Mouse (Mus musculus): ENCODE measurements at regions not wholly inside any gene's neighbourhood (a gene's known extent, or its start where the extent isn't known, plus 50 kb on each side); places are given as distances from the start of the nearest gene placed in this dataset.
"Not testable (repeated sequence)": the region's sequence is repeated elsewhere in the genome, so short reads cannot be mapped to it uniquely, and the experiment has no call there.

GRCm38 (mm10) chr10:114265927-114266326 is 536.2 kb downstream of the Trhde start:
- Histone ChIP-seq H3K9ac (no peak overlapping the region), H3K4me1 (no peaks in the 10 kb centered on the region), H3K36me3 (no peaks in the 10 kb centered on the region), H3K4me2 (replicated peaks) (no peak overlapping the region), H3K27ac (no peak overlapping the region), H3K4me3 (no peak overlapping the region), H3K27me3 (replicated peaks) (no peaks in the 10 kb centered on the region), H3K9me3 (no peaks in the 10 kb centered on the region)
- no peak for ATAC-seq (ENCODE audit: low FRiP score, low read depth)
- WGBS = 77% methylated on average over 4 of the region's 4 CpGs

GRCm38 (mm10) chr10:114241606-114242005 is 560.5 kb downstream of the Trhde start:
- Histone ChIP-seq H3K27me3 (replicated peaks) (no peaks in the 10 kb centered on the region), H3K9me3 (no peaks in the 10 kb centered on the region), H3K27ac (no peak overlapping the region), H3K4me3 (no peak overlapping the region), H3K4me2 (replicated peaks) (no peak overlapping the region), H3K4me1 (no peaks in the 10 kb centered on the region), H3K36me3 (no peaks in the 10 kb centered on the region), H3K9ac (no peak overlapping the region)
- no peak for ATAC-seq (ENCODE audit: low FRiP score, low read depth)
- 86% methylated on average over 4 of the region's 4 CpGs for WGBS

GRCm38 (mm10) chr10:114227635-114228034 is 574.5 kb downstream of the Trhde start:
- ATAC-seq (ENCODE audit: low FRiP score, low read depth) = no peak
- 62% methylated on average over 3 of the region's 3 CpGs for WGBS
- H3K9me3 ChIP-seq = no peaks in the 10 kb centered on the region

GRCm38 (mm10) chr10:114201583-114201982 is 600.5 kb downstream of the Trhde start:
- Histone ChIP-seq H3K4me1 (no peaks in the 10 kb centered on the region), H3K36me3 (no peaks in the 10 kb centered on the region), H3K27ac (no peak overlapping the region), H3K27me3 (replicated peaks) (no peaks in the 10 kb centered on the region), H3K9me3 (no peaks in the 10 kb centered on the region), H3K4me3 (no peak overlapping the region), H3K9ac (no peak overlapping the region), H3K4me2 (replicated peaks) (no peak overlapping the region)
- ATAC-seq (ENCODE audit: low FRiP score, low read depth) = no peak
- WGBS = 96% methylated on average over 4 of the region's 4 CpGs

More at GRCm38 (mm10) chr10:114227635-114228034, 574.5 kb downstream of the Trhde start:
- Histone ChIP-seq H3K9ac (no peak overlapping the region), H3K4me1 (no peaks in the 10 kb centered on the region), H3K27me3 (replicated peaks) (no peaks in the 10 kb centered on the region), H3K4me2 (replicated peaks) (no peak overlapping the region), H3K4me3 (no peak overlapping the region), H3K36me3 (no peaks in the 10 kb centered on the region), H3K27ac (no peak overlapping the region)

GRCm38 (mm10) chr10:114200939-114201338 is 601.2 kb downstream of the Trhde start:
- H3K36me3 ChIP-seq = no peaks in the 10 kb centered on the region
- no peak for ATAC-seq (ENCODE audit: low FRiP score, low read depth)
- 78% methylated on average over 2 of the region's 2 CpGs for WGBS
- H3K9ac ChIP-seq = no peak overlapping the region
- no peaks in the 10 kb centered on the region for H3K9me3 ChIP-seq
- H3K4me2 ChIP-seq (replicated peaks) = no peak overlapping the region
- H3K27me3 ChIP-seq (replicated peaks) = no peaks in the 10 kb centered on the region
- no peak overlapping the region for H3K27ac ChIP-seq
- H3K4me1 ChIP-seq = no peaks in the 10 kb centered on the region
- H3K4me3 ChIP-seq = no peak overlapping the region

GRCm38 (mm10) chr10:114186287-114186686 is 615.8 kb downstream of the Trhde start:
- Histone ChIP-seq H3K4me3 (no peak overlapping the region), H3K27ac (no peak overlapping the region), H3K4me1 (no peaks in the 10 kb centered on the region), H3K36me3 (no peaks in the 10 kb centered on the region), H3K9ac (no peak overlapping the region), H3K9me3 (no peaks in the 10 kb centered on the region), H3K4me2 (replicated peaks) (no peak overlapping the region), H3K27me3 (replicated peaks) (no peaks in the 10 kb centered on the region)
- ATAC-seq (ENCODE audit: low FRiP score, low read depth) = no peak
- WGBS = 95% methylated on average over 1 of the region's 1 CpGs

GRCm38 (mm10) chr10:114143345-114143744 is 658.8 kb downstream of the Trhde start:
- H3K4me1 ChIP-seq; H3K36me3 ChIP-seq; H3K27ac ChIP-seq; H3K4me3 ChIP-seq; H3K4me2 ChIP-seq (replicated peaks); ATAC-seq (ENCODE audit: low FRiP score, low read depth); H3K9ac ChIP-seq; H3K27me3 ChIP-seq (replicated peaks); H3K9me3 ChIP-seq: not testable (repeated sequence)
- WGBS = 88% methylated on average over 9 of the region's 9 CpGs

- Histone ChIP-seq H3K36me3 (no peaks in the 10 kb centered on the region), H3K27me3 (replicated peaks) (no peaks in the 10 kb centered on the region), H3K4me1 (no peaks in the 10 kb centered on the region), H3K27ac (no peak overlapping the region), H3K9me3 (no peaks in the 10 kb centered on the region), H3K4me2 (replicated peaks) (no peak overlapping the region), H3K9ac (no peak overlapping the region), H3K4me3 (no peak overlapping the region)
- 89% methylated on average over 1 of the region's 1 CpGs for WGBS
- no peak for ATAC-seq (ENCODE audit: low FRiP score, low read depth)
Measured at GRCm38 (mm10) chr10:114137924-114138323, 664.2 kb downstream of the Trhde start.

- 39% methylated on average over 1 of the region's 1 CpGs for WGBS
- Histone ChIP-seq H3K9ac (no peak overlapping the region), H3K9me3 (no peaks in the 10 kb centered on the region), H3K27me3 (replicated peaks) (no peaks in the 10 kb centered on the region), H3K27ac (no peak overlapping the region), H3K4me1 (no peaks in the 10 kb centered on the region), H3K4me2 (replicated peaks) (no peak overlapping the region), H3K36me3 (no peaks in the 10 kb centered on the region), H3K4me3 (no peak overlapping the region)
- ATAC-seq (ENCODE audit: low FRiP score, low read depth) = peak; percentile 66
Measured at GRCm38 (mm10) chr10:114137095-114137494, 665.0 kb downstream of the Trhde start.

Data from neural tube, embryonic 12.5 days (tissue).